Mouse (Mus musculus) monocyte, adult 5-6 weeks (primary cell): ENCODE data around the gene Prr12. TPM values are rescaled to one million over a fixed set of nuclear protein-coding genes. Genes with fewer than 3 reads are reported as not detected.

Experiments
- ATAC-seq: fragments of 153-309, 156-312 bp; replicated peaks from 2 replicates; pipeline ENCODE4 v1.8.0; 2017; ENCODE audit warnings: mild to moderate bottlenecking; ENCODE audit not compliant: low TSS enrichment, insufficient number of reproducible peaks, severe bottlenecking, poor library complexity, low FRiP score
- total RNA-seq: library from RNA; stranded (forward); fragments of 200-1000, 200-491, 200-594 nt; gene quantifications from 3 replicates; pipeline ENCODE4 v1.2.3, GENCODE M21; 2017

Gene Prr12
- total RNA-seq, 1 experiment from 2014 or later = 2.0 TPM

DNA sequence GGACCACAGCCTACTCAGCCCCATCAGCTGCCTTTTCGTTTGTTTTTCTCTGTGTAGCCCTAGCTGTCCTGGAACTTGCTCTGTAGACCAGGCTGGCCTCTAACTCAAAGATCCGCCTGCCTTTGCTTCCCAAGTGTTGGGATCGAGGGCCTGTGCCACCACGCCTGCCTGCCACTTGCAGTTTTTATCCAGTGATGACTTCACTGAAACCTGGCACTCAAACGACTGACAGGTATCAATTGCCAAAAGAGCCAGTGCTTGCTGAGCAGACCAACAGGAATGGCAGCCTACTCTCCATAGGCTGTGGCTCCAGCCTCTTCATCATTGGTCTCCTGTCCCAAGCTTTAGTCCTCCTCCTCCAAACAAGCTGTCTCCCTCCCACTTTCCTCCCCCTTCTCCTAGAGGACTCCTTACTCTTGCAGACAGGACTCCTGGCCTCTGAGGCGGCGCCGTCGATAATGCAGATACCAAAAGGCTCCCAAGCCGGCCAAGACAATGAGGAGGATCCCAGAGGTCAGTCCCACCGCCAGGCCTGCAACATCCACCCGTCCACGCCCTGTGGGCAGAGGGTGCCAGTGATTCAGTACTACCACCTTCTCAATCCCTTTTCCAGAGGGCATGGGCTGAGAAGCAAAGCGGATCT is 3.8 kb upstream of the Prr12 start:
- ATAC-seq = no peak

DNA sequence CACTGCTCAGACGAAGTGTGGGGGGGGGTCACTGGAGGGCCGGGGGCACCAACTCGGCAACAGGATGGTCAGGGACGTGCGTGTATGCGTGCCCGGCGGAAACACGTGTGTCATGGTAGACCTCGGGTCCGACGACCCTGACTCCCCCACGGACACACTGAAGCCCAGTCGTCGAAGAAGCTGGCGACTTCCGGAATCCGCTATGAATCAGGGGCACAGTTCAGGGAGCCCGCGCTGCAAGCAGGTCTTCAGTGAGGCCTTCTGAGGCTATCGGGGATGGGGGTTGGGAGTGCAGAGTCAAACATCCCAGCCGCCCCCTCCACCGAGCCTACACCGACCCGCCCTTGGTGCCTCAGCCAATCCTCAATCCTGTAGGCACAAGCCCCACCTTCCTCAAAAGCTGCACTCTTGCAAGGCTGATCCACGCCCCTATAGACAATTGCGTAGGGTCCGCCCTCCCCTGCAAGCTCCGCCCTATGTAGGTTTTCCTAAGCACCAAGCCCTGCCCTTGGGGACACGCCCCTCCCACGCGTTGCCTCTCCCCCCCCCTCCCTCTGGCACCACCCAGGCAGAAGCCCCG is 1.3 kb upstream of the Prr12 start:
- peak; percentile 92 for ATAC-seq

DNA sequence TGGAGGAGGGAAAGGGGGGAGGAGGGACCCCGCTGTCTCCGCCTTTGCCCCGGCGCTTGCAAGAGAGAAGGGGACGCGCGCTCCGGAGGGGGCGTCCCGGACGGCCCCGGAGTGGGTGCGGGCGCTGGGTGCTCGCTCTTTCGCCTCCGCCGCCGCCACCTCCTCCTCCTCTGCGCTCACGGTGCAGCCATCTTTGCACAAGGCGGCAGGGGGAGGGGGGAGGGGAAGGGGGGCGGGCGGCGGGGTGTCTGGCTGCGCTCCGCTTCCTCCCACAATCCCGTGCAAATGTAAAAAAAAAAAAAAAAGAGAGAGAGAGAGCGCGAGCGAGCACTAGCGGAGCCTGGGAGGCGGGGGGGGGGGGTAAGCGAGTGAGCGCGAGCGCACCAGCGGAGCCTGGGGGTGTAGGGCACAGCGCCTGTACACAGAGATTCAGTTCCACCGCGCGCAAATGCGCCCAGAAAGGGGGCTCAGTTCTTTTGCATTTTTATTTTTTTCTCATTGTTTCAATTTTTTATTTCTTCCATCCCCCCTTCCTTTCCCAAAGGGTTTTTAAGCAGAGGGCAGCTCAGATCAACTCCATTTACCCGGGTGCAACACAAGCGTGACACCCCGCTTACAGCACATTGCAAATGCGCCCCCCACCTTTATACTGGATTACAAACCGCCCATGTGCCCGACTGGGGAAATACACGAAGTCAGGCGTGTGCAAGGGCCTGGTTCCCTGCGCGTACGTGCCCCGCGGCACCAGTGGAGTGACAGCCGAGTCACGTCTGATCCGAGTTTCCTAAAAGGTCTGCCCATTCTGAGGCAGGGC is 643 bp upstream of the Prr12 start:
- ATAC-seq = peak; percentile 13; the same call in 1 of the 2 replicates

DNA sequence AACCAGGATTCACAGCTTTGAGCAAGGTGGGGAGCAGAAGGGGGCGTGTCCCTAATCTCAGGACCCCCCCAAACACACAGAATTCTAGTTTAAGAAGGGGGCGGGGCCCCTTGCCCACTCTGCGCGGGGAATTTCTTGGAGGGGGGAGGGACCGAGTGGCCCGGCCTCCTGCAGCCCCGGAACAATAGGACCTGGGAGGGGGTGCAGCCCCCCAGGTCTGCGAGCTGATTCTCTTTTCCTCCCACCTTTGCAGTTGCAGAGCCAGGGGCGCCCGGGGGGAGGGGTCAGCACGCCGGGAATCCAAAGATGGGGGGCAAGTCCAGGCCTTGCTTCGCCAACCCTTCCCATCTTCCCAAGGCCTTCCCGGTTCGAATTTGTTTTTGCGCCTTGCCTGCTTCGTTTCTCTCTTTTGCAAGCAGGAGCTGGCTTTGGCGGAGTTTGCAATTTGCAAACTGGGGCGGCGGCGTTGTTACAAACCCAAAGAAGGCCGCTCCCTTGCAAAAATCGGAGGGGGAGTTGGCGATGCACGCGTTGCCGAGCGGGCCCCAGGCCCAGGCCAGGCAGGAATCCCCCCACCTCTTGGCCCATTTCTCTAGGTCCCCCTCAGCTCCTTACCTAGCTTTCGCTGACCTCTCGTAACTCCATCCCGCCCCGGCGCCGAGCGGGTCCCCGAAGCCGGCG is 360 bp downstream of the Prr12 start:
- no peak for ATAC-seq

DNA sequence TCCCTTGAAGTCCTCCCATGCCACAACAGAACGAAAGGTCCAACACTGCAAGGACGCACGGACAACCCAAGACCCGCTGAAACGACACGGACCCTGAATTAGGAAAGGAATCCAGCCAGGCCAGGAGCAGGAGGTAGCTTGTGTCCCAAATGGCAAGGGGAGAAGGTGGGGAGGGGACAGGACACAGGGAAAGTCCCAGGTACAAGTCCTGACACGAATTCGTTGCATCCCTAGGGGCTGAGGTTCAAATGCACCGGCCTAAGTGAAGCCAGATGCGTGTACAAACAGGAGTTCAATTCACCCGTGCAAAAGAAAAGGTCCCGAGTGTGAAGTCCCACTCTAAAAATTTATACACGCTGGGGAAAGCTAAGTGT is 1.1 kb downstream of the Prr12 start:
- no peak for ATAC-seq

DNA sequence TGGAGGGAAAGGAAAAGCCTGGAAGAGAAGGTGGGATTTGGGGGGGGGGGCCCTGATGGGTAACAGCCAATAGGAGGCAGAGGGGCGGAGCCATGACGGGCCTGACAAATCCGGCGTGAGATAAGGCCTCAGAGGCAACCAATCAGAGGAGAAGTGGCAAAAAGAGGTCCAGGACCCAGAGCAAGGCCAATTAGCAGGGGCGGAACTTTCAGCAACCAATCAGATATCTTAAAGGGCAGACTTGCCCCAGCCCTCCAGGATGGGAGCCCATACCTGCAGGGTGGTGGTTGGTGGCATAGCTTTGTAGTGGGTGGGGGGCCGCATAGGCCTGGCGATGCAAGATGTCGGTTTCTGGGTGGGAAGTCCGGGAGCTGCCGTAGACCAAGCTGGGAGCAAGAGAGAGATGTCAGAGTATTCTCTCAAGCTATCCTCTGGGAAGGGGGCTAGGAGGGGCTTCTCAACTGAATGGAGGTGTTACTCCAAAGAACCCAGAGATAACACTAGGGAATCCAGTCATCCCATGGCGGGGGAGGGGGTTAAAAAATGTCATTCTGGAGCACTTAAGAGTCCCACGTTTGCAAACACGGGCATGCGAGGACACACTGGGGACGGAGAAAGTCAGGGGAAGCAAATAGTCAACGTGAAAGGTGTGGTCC is 1.6 kb downstream of the Prr12 start:
- ATAC-seq = no peak

DNA sequence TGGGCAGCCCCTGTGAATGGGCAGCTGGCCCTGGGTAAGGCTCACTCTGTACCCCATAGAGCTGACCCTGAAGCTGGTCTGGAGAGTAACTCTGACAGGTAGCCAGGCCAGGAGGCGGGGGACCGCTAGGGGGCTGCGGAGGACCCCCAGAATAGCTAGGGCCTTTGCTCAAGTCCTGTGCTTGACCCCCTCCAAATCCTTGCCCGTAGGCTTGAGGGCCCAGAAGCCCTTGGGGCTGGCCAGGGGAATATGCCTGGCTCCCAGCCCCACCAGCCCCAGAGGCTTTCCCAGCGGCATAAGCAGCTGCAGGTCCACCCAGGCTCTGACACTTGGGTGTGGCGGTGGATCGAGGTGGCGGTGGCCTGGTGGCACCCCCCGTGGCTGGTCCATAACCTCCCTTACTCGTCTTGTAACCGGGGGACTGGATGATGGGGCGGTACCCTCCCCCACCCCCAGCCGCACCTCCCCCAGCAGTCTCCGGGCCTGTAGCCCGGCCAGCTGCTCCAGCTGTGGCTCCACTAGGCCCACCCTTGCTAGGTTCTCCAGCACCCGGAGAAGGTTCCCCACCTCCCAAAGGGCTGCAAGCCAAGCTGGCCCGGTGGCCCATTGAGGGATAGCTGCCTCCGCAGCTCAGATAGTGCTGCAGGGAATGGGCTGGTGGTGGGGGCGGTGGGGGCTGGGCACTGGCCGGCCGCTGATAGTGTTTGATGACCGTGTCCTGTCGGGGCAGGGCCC is 3.6 kb downstream of the Prr12 start:
- ATAC-seq = no peak

DNA sequence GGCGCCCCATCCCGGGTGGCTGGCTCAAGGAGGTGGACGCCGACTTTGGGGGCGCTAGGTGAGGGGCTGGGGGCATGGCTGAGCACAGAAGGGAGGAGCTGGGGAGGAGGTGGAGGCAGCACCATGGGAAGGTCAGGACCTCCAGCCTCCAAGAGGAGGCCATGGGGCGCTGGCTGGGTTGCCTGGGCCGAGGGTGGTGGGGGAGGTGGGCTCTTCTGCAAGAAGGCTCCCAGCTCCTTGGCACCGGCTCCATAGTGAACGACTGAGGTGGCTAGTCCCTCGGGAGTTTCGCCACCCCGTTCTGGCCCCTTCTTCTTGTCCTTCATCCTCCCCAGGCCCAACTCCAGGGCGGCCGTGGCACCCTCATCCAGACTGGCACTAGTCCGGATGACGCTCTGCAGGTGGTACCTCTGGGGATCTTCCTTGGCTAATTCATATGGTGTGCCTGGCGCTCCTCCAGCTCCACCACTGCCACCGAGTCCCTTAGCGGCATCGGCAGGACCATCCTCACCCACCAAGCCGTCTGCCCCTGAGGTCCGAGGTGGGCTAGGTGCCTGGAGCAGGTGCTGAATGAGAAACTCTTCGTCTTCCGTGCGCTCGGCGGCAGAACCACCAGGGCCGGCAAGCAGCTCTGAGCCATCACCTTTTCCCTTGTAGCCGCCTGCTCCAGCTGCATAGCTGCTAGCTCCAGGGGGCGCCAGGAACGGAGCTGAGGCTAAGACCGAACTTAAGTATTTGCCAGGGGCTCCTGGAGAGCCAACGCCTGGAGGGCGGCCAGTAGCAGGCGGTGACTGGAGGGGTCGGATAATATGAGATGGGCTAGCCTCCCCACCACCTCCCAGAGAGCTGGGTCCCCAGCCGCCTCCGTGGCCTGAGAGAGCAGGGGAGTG is 4.4 kb downstream of the Prr12 start:
- ATAC-seq = no peak

DNA sequence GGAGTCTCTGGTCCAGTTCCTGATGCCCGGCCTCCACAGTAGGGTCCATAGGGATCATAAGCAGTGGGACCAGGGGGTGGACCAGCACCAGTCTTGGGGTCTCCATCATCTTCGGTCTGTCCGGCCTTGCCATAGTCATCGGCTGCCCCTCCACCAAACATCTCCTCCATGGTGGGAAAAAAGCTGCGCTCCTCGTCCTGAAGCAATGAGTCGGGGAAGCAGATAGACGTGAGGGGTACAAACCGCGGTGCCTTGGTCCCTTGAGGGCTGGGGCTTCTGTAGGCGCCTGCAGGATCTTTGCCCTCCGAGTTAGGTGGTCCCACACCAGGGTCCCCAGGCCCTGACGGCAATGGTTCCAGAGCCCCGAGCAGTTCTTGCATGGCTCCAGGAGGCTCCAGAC is 5.2 kb downstream of the Prr12 start:
- ATAC-seq = no peak

DNA sequence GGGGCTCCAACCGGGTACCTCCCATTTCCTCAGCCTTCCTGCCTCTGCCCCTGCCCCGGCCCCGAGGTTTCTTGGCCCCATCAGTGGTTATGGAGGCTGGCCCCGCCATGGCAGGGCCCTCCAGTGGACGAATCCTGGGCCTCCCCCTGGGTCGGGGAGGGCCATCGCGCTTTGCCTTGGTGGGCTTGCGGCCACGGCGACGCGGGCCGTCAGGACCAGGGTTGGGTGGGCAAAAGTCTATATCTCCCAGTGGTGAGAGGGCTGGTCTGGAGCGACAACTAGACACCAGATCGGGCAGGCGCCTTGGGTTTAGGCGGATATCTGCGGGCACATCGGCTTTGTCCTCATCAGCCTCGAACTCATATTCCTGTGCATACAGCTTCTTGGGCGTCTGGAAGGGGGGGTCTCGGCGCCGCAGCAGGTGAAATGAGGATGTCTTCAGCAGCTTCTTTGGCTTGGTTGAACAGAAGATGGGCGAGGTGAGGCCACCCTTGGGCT is 5.8 kb downstream of the Prr12 start:
- ATAC-seq = no peak

DNA sequence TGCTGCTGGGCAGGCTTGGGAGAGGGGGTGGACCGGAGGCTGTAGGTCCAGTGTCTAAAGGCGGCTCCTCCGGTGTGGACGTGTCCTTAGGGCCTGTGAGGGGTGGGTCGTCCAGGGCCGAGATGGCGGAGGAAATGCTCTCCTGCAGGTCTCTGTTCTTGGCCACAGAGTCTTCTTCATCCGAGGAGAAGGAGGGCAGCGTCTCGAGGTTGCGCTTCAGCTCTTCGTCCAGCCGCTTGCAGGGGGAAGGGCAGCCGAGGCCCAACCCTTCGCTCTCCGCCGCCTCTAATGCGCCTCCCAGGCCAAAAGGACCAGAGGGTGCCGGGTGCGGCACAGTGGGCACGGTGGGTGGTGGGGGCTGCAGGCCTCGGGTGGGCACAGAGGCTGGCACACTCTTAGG is 6.9 kb downstream of the Prr12 start:
- ATAC-seq = no peak

DNA sequence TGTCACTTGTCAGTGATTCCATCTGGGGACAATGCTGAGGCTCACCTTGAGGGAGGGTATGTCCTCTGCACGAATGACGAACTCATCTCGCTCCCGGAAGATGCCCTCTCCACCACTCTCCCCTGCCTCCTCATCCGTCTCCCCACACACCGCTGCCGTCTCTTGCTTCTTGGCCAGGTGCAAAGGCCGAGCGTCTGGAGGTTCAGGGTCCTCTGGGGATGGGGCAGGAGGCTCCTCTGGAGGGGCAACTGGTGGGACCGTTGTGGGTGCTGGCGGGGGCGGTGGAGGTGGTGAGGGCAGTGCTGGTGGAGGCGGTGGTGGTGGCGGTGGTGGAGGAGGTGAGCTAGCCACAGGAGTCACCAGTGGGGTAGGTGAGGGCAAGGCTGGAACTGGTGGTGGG is 9.4 kb downstream of the Prr12 start:
- ATAC-seq = no peak

DNA sequence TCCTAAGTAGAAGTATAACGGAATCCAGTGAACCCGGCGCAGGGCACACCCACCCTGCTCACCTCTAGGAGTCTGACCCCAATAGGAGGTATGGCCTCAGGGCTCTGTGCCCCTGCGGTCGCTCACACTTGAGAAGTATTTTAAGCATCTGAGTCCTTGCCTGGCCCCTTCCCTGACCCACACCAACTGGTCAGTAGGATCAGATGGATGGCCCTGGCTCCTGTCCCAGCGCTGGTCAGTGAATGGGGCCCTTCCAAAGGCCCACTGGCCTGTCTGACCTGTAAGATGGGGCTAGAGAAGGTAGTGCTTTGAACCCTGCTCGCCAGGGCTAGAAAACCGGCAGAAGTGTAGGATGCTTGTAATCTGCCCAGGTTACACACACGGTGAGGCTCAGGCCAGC is 11.8 kb downstream of the Prr12 start:
- ATAC-seq = no peak

DNA sequence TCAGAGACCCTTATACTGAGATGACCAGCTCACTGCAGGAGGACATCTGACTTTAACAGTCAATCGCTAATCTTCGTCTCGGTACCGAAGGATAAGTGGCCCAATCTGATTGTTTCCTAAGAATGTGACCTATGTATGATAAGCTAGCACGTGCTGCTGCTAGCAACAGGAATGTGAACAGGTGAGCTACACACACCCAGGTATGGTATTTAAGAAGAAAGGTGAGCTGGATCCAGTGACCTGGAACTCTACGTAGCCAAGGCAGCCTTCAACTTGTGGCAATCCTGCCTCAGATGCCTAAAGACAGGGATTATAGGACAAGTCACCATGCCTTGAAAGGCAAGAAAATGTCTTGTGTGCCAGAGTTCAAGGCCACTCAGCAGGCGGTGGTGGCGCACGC is 14.3 kb downstream of the Prr12 start:
- no peak for ATAC-seq

DNA sequence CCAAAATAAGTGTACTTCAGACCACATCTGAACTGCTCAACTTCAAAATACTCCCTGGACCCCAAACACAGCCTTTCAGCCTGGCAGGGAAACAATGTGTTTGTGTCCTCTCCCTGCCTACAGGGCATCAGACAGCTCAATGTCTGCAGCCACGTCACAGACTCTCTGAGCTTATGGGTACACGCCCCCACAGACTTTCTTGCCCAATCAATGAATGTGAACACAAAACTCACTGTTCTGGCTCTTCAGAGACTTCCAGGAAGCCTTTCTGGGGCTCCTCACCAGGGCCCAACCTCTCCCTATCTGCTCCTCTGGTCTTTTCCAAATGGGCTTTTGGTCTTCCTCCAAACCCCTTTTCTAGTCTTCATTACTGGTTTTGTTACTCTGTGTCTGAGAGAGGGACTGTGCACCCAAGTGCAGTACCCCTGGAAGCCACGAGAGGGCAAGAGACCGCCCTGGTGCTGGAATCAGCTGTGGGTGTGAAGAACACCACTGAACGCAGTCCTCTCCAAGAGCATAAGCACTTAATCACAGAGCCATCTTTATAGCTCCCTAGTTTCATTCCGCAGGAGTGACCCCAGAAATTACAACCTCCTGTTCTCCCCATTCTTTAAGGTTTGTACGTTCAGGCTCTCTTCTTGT is 14.8 kb downstream of the Prr12 start:
- ATAC-seq = peak; percentile 80; the same call in 1 of the 2 replicates

DNA sequence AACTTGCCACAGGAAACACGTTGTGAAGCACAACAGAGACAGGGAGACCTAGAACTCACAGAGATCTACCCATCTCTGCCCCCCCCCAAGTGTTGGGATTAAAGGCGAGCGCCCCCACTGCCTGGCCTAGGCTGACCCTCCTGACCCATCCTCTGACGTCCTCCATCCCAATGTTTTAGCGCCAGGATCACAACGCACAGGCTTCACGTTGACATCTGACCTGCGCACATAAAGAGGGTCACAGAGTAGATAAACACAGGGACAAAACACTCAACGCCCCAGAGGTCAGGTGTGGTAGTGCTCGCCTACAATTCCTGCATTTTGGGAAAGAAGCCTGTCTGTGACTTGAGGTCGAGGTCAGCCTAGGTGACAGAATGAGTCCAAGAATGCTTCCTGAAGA is 16.0 kb downstream of the Prr12 start:
- ATAC-seq = no peak

DNA sequence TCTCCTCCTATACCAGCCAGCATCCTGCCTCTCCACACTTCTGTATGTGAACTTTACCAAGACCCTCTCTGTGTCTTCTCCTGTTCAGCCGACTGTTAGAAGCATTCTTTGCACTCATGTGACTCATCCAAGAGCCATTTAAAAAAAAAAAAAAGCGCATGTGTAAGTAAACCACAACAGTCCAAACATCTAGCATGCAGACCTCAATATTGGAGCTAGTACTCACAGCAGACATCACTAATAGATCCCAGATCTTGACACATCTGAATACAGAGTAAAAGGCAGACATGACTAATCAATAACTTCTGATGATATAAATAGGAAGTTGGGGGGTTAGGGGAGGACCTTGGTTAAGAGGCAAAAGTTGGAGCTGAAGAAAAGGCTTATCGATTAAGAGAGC is 17.1 kb downstream of the Prr12 start:
- no peak for ATAC-seq
